Mouse (Mus musculus) lung, adult 2 months (tissue): ENCODE data around the gene 6430548M08Rik. TPM values are rescaled to one million over a fixed set of nuclear protein-coding genes. Genes with fewer than 3 reads are reported as not detected.

Experiments
- DNase-seq: peaks from one replicate; pipeline ENCODE4 v3.0.0; 2022
- H3K4me1 ChIP-seq: fragments of 200-500 bp; 2 replicates; pipeline ENCODE4 v1.6.1; 2011; ENCODE audit warnings: low read length; ENCODE audit not compliant: control insufficient read depth, insufficient read depth
- H3K4me3 ChIP-seq: fragments of 200-500 bp; replicated peaks from 2 replicates; pipeline ENCODE3; 2011; ENCODE audit warnings: low read depth, mild to moderate bottlenecking, control low read depth, low read length; ENCODE audit errors: extremely low read depth
- CTCF ChIP-seq: fragments of 200-500 bp; IDR thresholded peaks from 2 replicates; pipeline ENCODE4 v1.5.1; 2011; ENCODE audit warnings: mild to moderate bottlenecking, low read length, control low read depth; ENCODE audit not compliant: insufficient read depth
- POLR2A ChIP-seq: fragments of 200-500 bp; IDR thresholded peaks from 2 replicates; pipeline ENCODE4 v1.6.1; 2011; ENCODE audit warnings: low read depth, mild to moderate bottlenecking, control low read depth, low read length, borderline replicate concordance; ENCODE audit errors: extremely low read depth
- WGBS: fragments of 180-500 bp; shearing (Covaris S2); methylation state at CpG from one replicate; pipeline ENCODE4 v1.1.7; 2018; 5-methylcytosine and 5-hydroxymethylcytosine counted together
- polyA plus RNA-seq: library from polyadenylated mRNA; depleted of rRNA; stranded (reverse); fragments of >200 nt; gene quantifications from 2 replicates; pipeline ENCODE4 v1.2.3, GENCODE M21; 2012

The 6430548M08Rik gene
- polyA plus RNA-seq, 1 experiment: 46.1 TPM

- no peaks in the 10 kb centered on the region; the same call in 1 of the 2 replicates for H3K4me1 ChIP-seq
- DNase-seq: no peak
- 63% methylated on average over 5 of the region's 5 CpGs for WGBS
These were observed 34.6 kb upstream of the 6430548M08Rik start for GRCm38 (mm10) chr8:120079361-120079760.

GRCm38 (mm10) chr8:120083261-120083660, 30.7 kb upstream of the 6430548M08Rik start:
- Histone ChIP-seq H3K4me1 (no peaks in the 10 kb centered on the region; the same call in 1 of the 2 replicates), H3K4me3 (no peak overlapping the region)
- no peak for TF ChIP-seq POLR2A
- TF ChIP-seq CTCF: no peak
- WGBS: 79% methylated on average over 8 of the region's 8 CpGs
- DNase-seq: no peak

More at GRCm38 (mm10) chr8:120079361-120079760, 34.6 kb upstream of the 6430548M08Rik start:
- TF ChIP-seq CTCF: no peak
- no peak for TF ChIP-seq POLR2A
- H3K4me3 ChIP-seq: no peak overlapping the region

GRCm38 (mm10) chr8:120084783-120085182, 29.2 kb upstream of the 6430548M08Rik start:
- TF ChIP-seq POLR2A (no peak), CTCF (no peak)
- 80% methylated on average over 8 of the region's 8 CpGs for WGBS
- DNase-seq: no peak
- no peak overlapping the region for H3K4me3 ChIP-seq
- no peaks in the 10 kb centered on the region for H3K4me1 ChIP-seq

GRCm38 (mm10) chr8:120089511-120089910, 24.4 kb upstream of the 6430548M08Rik start:
- H3K4me1 ChIP-seq: no peaks in the 10 kb centered on the region
- WGBS: 52% methylated on average over 7 of the region's 7 CpGs
- no peak for DNase-seq
- H3K4me3 ChIP-seq: no peak overlapping the region
- no peak for TF ChIP-seq CTCF
- TF ChIP-seq POLR2A: no peak

GRCm38 (mm10) chr8:120091032-120091431, 22.9 kb upstream of the 6430548M08Rik start:
- TF ChIP-seq POLR2A (no peak), CTCF (no peak)
- 96% methylated on average over 3 of the region's 3 CpGs for WGBS
- DNase-seq: no peak
- Histone ChIP-seq H3K4me1 (no peaks in the 10 kb centered on the region), H3K4me3 (no peak overlapping the region)

- WGBS: 93% methylated on average over 3 of the region's 3 CpGs
- Histone ChIP-seq H3K4me1 (no peaks in the 10 kb centered on the region), H3K4me3 (no peak overlapping the region)
- TF ChIP-seq CTCF (no peak), POLR2A (no peak)
- DNase-seq: no peak
These were observed 20.8 kb upstream of the 6430548M08Rik start for GRCm38 (mm10) chr8:120093103-120093502.

GRCm38 (mm10) chr8:120094801-120095200, 19.2 kb upstream of the 6430548M08Rik start:
- Histone ChIP-seq H3K4me3 (no peak overlapping the region), H3K4me1 (no peaks in the 10 kb centered on the region)
- DNase-seq: no peak
- TF ChIP-seq CTCF: no peak
- no peak for TF ChIP-seq POLR2A
- WGBS: 85% methylated on average over 10 of the region's 10 CpGs

- Histone ChIP-seq H3K4me3 (no peak overlapping the region), H3K4me1 (0 out of 2 replicates have a peak, but pooled peaks cover 2% of the 10 kb centered on the region)
- 60% methylated on average over 2 of the region's 2 CpGs for WGBS
- DNase-seq: no peak
- TF ChIP-seq CTCF (no peak), POLR2A (no peak)
These were observed 17.5 kb upstream of the 6430548M08Rik start for GRCm38 (mm10) chr8:120096486-120096885.

- 2% methylated on average over 25 of the region's 25 CpGs for WGBS
- DNase-seq: no peak
- Histone ChIP-seq H3K4me1 (peaks cover 12% of the 10 kb centered on the region), H3K4me3 (peak overlapping the region; percentile 68)
- TF ChIP-seq CTCF: no peak
- no peak for TF ChIP-seq POLR2A
These were observed 13.4 kb upstream of the 6430548M08Rik start for GRCm38 (mm10) chr8:120100388-120101067.

- under 1% methylated on average over 88 of the region's 88 CpGs for WGBS
- TF ChIP-seq POLR2A (peak; percentile 61), CTCF (no peak)
- Histone ChIP-seq H3K4me1 (peaks cover 15% of the 10 kb centered on the region), H3K4me3 (peak within 1 kb of the TSS; percentile 68)
- DNase-seq: peak; percentile 88
These were observed 12.6 kb upstream of the 6430548M08Rik start, which contains the start of gene Zdhhc7 for GRCm38 (mm10) chr8:120101068-120101972. Zdhhc7 (minus strand) TSS chr8:120101482.
